Mouse (Mus musculus): ENCODE measurements around the gene Mettl5. TPM values are rescaled to one million over a fixed set of nuclear protein-coding genes. Genes with fewer than 3 reads are reported as not detected.

Mettl5 gene
- total RNA-seq, 1 experiment from 2014 or later = 11.0 TPM

DNA sequence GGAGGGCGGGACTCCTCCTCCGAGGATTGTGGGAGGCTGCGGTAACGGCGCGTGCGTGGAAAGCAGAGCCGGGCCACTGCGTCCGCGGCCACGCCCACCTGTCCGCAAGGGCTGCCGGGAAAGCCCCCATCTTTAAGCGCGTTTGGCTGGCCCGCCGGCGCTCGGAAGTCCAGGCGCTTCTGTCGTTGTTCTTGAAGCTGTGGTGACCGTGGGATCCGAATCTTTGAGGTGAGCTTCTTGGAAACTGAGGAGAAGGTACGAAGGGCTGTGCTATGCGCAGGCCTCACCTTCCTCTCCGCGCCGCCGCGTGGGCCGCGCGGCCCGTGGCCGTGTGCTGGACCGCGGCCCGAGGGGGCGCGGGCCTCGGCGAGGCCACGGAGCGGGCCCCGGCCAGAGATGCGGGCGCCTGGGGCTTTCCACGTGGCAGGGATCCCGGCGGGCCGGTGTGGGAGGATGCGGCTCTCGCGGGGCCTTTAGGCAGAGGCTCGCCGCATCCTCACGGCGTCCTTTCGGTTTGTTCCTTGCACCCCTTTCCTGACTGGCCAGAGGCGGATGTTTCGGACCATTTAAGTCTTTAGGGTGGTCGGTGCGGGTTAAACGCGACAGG lies 23.8 kb downstream of the Mettl5 start, which contains the start of gene Ssb:
Gene Ssb, plus strand, starts transcription at position 78 of the 607 bp plus-strand sequence.
- peak; percentile 95 for ATAC-seq (replicated peaks; ENCODE audit: insufficient number of reproducible peaks, low FRiP score, low TSS enrichment, poor library complexity, severe bottlenecking)

DNA sequence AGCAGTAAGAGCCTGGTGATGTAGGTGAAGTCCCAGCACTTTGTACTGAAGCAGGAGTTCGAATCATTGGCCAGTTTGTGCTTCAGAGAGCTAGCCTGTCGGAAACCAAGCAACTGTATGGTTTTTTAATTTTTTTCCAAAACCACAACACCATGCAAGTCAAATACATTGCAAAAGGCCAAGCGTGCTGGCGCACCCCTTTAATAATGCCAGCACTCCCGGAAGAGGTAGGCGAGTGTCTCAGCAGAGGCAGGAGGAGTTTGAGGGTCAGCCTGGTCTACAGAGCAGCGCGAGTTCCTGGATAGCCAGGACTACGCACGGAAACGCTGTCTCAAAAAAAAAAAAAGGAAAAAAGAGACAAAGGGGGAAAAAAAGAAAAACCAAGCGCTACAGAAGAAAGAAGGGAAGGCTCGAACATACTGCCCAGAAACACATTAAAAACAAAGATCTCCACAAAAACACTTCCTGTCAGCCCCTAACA lies 24.4 kb downstream of the Mettl5 start:
- peak; percentile 49 for ATAC-seq (replicated peaks; ENCODE audit: insufficient number of reproducible peaks, low FRiP score, low TSS enrichment, poor library complexity, severe bottlenecking)

DNA sequence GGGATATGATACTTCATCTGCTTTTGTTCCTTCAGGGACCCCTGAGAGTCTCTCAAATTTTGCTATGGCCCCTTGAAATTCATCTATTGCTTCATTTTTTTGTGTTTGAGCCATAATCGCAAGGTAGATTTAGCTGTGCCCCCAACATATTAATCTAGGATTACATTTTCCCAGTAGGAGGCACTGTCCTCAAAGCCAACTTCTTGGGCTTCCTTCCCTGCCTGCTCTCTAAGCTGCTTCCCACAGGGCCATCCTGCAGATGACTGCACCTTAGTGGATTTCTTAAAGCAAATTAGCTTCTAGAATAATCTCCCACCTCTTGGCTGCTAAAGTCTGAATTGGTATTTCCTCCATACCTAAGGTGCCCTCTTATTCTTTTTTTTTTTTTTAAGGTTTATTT lies 27.5 kb downstream of the Mettl5 start:
- ATAC-seq (replicated peaks; ENCODE audit: insufficient number of reproducible peaks, low FRiP score, low TSS enrichment, poor library complexity, severe bottlenecking) = no peak

DNA sequence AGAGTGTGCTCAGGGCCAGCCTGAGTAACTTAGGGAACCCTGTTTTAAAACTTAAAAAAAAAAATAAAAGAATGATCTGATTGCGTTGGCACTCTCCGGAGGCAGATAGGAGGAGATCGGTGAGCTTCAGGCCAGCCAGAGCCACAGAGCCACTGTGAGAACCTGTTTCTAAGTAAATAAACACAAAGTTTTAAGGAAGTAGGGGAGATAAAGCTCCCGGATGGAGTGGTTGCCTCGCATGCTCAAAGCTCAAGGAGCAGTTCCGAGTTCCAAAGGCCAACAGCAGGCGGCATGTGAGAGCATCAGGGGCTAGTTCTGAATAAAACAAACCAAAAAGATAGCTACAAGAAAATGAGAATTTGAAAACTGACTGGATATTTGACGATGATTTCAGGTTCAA lies 29.0 kb downstream of the Mettl5 start:
- 0 out of 2 replicates have a peak, but pooled peaks have one; percentile 27 for ATAC-seq (replicated peaks; ENCODE audit: insufficient number of reproducible peaks, low FRiP score, low TSS enrichment, poor library complexity, severe bottlenecking)

DNA sequence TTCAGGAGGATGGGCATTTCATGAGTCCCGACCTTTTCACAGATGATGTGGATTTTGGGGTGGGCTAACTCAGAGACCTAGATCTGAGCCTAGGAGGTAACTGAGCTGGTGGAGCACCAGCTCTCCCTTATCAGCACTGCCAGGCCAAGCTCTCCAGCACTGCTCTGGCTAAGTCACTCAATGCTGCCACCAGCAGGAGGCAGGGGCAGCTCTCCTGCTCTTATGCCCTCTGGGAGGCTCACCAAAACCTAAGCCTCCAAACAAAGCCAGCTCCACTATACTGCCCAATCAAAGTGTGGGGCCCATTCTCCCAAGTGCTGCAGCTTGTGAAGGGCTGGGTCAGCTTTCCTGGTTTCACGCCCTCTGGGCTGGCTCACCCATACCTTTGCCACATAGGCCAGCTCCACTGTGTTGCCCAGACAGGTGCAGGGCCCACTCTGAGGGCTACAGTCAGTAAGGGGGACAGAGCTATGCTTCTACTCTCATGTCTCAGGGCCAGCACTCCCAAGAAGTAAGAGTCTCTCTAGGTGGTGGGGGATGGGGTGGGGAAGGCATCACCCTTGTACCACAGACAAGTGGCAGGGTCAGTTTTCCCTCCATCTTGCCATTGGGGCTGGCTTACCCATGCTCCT lies 33.9 kb downstream of the Mettl5 start:
- no peak for ATAC-seq (replicated peaks; ENCODE audit: insufficient number of reproducible peaks, low FRiP score, low TSS enrichment, poor library complexity, severe bottlenecking)

DNA sequence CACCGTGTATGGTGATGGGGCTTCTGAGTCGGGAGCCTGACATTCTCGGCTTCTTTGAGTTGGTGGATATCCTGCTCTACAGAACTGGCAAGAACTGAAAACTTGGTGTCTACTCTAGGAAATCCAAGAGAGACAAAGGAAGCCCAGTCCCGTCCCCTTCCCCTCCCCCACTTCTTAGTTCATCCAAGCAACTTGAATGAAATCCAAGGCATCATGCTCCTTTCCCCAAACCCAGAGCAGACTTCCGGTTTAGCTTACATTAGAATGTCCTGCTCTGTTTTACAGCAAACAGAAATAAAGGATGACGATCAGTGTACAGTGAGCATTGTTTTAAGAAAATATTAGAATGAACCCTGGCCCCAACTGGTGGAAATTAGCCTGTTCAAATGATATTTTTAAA lies 36.2 kb downstream of the Mettl5 start:
- ATAC-seq (replicated peaks; ENCODE audit: insufficient number of reproducible peaks, low FRiP score, low TSS enrichment, poor library complexity, severe bottlenecking) = no peak

DNA sequence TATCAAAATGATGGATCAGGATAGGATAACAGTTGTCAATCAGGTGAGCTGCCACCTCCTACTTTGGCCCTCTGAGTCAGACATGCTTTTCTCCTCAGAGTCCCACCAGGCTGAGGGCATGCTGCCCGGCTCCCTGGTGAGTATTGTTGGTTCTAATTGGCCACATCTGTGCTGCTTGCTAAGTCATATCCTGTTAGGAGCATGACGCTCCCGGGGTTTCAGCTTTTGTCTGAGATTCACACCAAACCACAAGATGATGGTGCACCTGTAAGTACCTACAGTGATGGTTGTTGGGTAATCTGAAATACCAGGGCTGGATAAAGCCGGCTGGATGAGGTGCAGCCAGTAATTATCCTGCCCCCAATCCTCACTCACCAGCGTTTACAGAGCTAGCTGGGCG lies 45.2 kb downstream of the Mettl5 start:
- ATAC-seq (replicated peaks; ENCODE audit: insufficient number of reproducible peaks, low FRiP score, low TSS enrichment, poor library complexity, severe bottlenecking) = no peak

DNA sequence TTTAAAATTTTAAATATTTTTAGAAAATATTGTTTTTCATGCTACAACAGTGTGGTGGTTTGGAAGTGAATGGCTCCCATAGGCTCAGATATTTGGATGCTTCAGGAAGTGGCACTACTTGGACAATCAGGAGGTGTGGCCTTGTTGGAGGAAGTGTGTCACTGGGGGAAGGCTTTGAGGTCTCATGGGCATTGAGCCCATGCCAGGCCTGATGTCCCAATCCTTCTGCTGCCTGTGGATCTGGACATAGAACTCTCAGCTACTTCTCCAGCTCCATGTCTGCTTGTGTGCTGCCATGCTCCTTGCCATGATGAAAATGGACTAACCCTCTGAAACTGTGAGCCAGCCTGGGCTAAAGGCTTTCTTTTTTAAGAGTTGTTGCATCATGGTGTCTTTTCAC lies 46.7 kb downstream of the Mettl5 start:
- no peak for ATAC-seq (replicated peaks; ENCODE audit: insufficient number of reproducible peaks, low FRiP score, low TSS enrichment, poor library complexity, severe bottlenecking)

DNA sequence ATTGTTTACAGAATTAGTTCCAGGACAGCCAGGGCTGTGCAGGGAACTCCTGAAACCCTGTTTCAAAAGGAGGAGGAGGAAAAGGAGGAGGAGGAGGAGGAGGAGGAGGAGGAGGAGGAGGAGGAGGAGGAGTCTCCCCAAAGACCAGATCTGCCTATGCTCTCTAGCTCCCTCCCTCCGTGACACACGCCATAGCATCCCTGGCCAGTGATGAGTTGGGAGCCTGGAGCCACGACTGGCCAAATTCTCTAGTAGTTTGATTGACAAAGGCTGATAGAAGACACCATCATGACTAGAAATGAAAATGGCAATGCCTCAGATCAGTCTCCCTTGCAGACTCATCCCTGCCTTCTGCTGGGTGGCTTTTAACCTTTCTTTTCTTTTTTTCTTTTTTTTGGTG lies 47.4 kb downstream of the Mettl5 start:
- ATAC-seq (replicated peaks; ENCODE audit: insufficient number of reproducible peaks, low FRiP score, low TSS enrichment, poor library complexity, severe bottlenecking) = no peak

DNA sequence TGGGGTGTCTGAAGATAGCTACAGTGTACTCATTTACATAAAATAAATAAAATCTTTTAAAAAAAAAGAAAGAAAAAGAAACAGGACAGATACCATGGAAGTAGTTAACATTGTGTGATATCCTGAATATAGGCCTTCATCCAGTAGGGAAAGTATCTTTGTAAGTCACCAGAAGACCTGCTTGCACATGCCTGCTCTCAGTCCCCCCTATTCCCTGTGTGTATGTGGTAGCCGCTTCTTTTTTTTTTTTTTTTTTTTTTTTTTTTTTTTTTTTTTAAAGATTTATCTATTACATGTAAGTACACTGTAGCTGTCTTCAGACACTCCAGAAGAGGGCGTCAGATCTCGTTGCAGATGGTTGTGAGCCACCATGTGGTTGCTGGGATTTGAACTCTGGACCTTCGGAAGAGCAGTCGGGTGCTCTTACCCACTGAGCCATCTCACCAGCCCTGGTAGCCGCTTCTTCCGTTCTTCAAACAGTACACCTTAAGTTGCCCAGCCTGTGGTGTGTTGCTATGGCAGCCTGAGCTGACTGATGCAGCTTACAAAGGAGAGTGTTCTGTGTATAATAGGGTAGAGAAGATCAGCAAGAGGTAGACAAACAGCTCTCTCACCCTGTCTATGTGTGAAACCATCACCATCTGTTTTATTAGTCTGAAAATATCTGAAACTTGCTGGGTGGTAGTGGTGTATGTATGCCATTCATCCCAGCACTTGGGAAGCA lies 48.0 kb downstream of the Mettl5 start:
- ATAC-seq (replicated peaks; ENCODE audit: insufficient number of reproducible peaks, low FRiP score, low TSS enrichment, poor library complexity, severe bottlenecking) = no peak

DNA sequence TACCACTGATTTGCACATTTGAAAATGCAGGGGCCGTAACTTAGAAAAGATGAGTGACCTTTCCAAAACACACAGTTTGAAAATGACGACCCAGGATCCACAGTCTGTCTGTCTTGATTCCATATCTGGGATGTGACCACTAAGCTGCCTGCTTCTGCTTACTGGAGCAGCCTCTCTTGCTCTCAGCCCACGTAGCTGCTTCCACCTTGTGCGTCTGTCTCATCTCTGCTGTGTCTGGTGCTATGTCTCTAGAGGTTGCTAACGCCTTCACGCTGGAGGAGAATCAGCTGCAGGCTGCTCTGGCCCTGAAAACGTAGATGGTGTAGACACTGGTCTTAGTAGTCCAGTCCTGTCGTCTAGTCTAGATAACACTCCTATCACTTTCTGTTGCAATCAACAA lies 55.3 kb downstream of the Mettl5 start:
- no peak for ATAC-seq (replicated peaks; ENCODE audit: insufficient number of reproducible peaks, low FRiP score, low TSS enrichment, poor library complexity, severe bottlenecking)

DNA sequence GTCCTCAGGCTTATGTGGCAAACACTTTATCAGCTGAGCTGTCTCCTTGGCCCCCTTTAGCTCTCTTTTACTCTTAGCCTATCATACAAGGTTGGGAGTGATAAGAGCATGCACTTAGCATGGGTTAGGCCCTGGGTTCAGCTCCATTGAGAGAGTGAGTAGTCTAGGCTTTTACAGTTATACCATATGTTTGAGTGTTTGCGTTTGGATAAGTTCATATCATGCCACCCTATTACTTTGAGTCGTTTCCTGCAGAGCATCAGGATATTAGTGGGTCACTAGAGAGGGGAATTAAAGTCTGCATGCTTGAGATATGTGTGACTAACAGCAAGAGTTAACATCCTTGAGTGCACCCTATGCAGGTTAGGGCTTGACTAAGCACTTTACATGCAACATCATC lies 55.7 kb downstream of the Mettl5 start:
- ATAC-seq (replicated peaks; ENCODE audit: insufficient number of reproducible peaks, low FRiP score, low TSS enrichment, poor library complexity, severe bottlenecking) = no peak

DNA sequence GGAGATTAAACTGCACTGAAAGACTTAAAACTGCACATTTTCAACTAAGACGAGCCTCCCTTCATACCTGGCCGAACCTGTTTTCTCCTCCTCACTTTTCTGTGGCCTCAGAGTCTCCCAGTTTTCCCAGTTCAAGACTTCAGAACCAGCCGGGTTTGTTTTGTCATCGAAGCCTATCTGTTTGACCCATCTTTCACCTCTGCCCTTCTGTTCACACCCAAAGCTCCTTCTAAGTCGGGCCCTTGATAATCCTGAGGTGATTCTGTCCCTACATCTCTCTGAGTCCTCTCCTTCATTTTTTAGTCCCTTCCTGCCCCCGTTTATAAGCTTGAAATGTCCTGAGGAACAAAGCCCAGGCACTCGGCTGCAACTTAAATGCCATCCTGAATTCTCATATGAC lies 57.4 kb downstream of the Mettl5 start:
- ATAC-seq (replicated peaks; ENCODE audit: insufficient number of reproducible peaks, low FRiP score, low TSS enrichment, poor library complexity, severe bottlenecking) = no peak

DNA sequence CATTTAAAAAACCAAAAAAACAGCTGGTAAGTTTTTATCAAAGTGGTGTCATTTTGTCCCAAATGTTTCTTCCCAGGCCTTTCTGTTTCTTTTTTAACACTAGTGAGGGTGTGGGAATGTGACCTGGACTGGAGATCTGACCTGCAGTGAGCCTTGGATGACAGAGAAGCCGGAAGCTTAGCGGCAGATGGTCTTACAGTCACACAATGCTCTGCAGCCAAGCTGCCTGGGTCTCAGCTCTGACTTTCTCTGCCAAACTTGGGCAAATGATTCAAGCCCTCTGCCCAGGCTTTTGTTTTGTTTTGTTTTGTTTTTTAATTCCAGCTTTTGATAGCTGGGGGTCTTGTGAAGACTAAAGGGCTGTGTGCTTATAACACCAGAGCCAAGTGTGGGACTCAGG lies 59.0 kb downstream of the Mettl5 start:
- ATAC-seq (replicated peaks; ENCODE audit: insufficient number of reproducible peaks, low FRiP score, low TSS enrichment, poor library complexity, severe bottlenecking) = no peak

DNA sequence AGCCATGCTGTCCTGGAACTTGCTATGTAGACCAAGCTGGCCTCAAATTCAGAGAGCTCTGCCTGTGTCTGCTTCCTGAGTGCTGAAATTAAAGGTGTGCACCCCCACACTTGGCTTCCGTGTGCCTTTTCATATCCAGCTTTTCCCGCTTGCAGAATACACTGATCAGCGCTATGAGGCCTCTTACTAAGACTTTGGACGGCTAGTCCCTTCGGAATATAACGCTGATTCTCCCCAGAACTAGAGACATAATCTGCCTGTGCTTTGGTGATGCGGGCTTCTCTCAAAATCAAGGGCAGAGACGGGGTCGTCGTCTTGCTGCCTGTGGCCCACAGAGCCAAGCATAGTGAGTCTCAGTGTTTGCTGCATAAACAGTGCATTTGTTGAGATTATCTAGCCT lies 59.5 kb downstream of the Mettl5 start:
- ATAC-seq (replicated peaks; ENCODE audit: insufficient number of reproducible peaks, low FRiP score, low TSS enrichment, poor library complexity, severe bottlenecking) = no peak

DNA sequence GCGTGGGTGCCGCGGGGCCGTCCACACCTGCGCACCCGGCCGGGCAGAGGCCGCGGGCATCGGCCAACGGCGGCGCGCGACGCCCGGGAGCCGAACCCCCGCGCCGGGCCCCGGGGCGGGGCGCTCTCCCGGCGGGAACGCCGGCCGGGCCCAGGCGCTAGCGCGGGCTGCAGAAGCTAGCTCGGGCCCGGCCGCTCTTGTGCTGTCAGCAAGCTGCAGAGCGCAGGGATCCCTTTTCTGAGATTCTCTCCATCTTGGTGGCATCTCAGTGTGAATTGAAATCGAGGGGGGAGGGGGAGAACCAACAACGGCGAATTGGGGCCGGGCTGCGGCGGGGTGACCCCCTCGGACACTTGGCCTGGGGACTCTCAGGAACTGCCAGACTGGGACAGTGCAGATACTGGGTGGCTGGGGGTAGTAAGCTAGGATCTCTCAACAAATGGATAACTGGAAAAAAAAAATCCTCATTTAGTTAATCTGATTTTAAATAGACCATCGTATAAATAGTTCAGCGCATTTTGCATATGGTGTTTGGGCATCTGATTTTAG lies 62.2 kb downstream of the Mettl5 start:
- no peak for ATAC-seq (replicated peaks; ENCODE audit: insufficient number of reproducible peaks, low FRiP score, low TSS enrichment, poor library complexity, severe bottlenecking)

DNA sequence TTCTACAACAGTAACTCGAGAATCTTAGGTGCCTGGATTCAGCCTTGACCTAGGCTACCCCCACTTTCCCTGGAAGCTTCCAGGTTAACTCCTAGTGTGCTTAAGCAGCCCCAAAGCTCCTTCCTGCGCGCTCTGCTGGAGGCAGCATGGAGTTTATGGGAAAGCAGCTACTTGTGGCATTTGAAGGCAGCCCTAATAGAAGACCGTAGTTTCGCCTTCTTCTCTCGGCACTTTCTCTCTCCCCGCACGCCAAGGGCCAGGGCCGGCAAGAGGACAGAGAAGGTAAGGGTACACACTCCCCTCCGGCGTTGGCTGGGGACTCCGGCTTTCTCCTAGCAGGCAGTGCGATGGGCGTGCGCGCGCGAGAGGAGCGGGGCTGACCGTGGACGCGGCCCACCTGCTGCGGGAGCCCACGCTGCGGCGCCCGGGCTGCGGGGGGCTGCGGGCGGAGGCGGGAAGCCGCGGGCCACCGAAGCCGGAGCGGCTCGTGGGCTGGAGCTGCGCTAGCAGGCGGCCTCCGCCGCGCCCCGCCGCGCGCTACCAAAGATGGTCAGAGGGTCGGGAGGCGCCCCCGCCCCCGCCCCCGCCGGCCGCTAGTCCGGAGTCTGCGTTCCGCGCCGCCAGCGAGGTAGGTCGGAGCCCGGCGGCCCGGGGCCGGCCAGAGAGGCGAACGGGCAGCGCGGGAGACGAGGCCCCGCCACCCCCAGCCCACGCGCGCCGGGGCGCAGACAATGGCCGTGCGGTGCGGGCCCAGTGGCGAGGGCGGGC lies 62.9 kb downstream of the Mettl5 start:
- ATAC-seq (replicated peaks; ENCODE audit: insufficient number of reproducible peaks, low FRiP score, low TSS enrichment, poor library complexity, severe bottlenecking) = 0 out of 2 replicates have a peak, but pooled peaks have one; percentile 22

DNA sequence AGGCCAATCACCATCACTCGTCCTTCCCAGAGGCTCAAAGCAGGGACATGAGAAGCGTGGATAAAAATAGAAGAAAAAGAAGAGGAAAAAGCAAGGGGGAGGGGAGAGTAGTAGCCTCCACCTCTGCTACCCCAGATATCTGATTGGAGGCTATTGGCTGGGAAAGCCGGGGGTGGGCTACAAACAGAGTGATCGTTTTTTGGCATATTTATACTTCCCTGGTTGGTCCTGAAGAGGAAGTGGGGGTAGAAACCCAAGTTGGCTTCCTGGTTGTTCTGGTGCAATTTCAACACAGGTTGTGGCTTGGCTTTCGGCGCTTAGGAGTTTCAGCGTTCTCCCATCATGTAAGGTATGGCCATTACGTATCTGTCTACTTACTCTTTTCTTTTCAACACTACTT lies 63.7 kb downstream of the Mettl5 start, which contains the start of gene Klhl23:
Gene Klhl23, plus strand, starts transcription at position 234 of the 400 bp plus-strand sequence.
- ATAC-seq (replicated peaks; ENCODE audit: insufficient number of reproducible peaks, low FRiP score, low TSS enrichment, poor library complexity, severe bottlenecking) = 0 out of 2 replicates have a peak, but pooled peaks have one; percentile 13
